Comparison of ENCODE assay signal across 20 mouse cellular contexts in genomic region chr14:20226488-20226887, GRCm38 (mm10). TPM values are rescaled to one million over a fixed set of nuclear protein-coding genes. Genes with fewer than 3 reads are reported as not detected.
DNase-seq lines count a peak whose midpoint lies in the region; ATAC-seq and TF ChIP-seq lines count a peak whose summit lies in the region.
"Had no signal": no experiment of that assay in that cellular context is flagged by ENCODE, and none has a peak within 500 bp of the region (broad histone marks: within the 10 kb centered on the region; RNA-seq: fewer than 3 reads in every experiment).

No protein-coding gene starts in this region.

- no peak for TF ChIP-seq POLR2A in kidney, adult 2 months (IDR thresholded peaks at IDR 0.05; ENCODE audit: low read depth, low read length)

- 44% methylated on average over 7 of the region's 7 CpGs for WGBS in kidney, adult 2 months
- WGBS in liver, embryonic 15.5 days (ENCODE audit: insufficient replicate concordance): 54% methylated on average over 7 of the region's 7 CpGs

- H3K4me3 ChIP-seq in kidney, adult 2 months (ENCODE audit: insufficient read depth, low read depth, low read length): no peak overlapping the region
- no peak overlapping the region for H3K4me3 ChIP-seq in liver, embryonic 15.5 days (replicated peaks)
- H3K4me3 ChIP-seq: embryonic facial prominence, embryonic 15.5 days; neural tube, embryonic 12.5 days had no signal

- peak; percentile 32; the same call in 1 of the 2 replicates for ATAC-seq in liver, embryonic 15.5 days (ENCODE audit: insufficient read depth)
- ATAC-seq: forebrain, embryonic 16.5 days had no signal

- no peak for DNase-seq in kidney, adult 2 months
- no peak for DNase-seq in kidney, postnatal 4 days
- peak; percentile 9 for DNase-seq in retina, embryonic 14.5 days (ENCODE audit: low spot score)
- DNase-seq in retina, postnatal 1 day: no peak
- DNase-seq in frontal cortex, postnatal 36 days (ENCODE audit: low spot score in 2 of 2): no peak
- DNase-seq in kidney, adult 8-10 months: no peak
- DNase-seq: adrenal gland, adult 2 months; cerebellum, adult 18-20 months; gastrocnemius, postnatal 10 days; heart, postnatal 10 days; layer of hippocampus, postnatal 36 days; left cerebral cortex, postnatal 4 days; lung, postnatal 14 days; right cerebral cortex, postnatal 4 days; thymus, adult 18-20 months had no signal

- no peak overlapping the region for H3K9ac ChIP-seq in liver, embryonic 15.5 days
- H3K9ac ChIP-seq: embryonic facial prominence, embryonic 15.5 days; neural tube, embryonic 12.5 days had no signal

- H3K27ac ChIP-seq in kidney, adult 2 months (ENCODE audit: insufficient read depth, low read depth, low read length): peak overlapping the region; percentile 83
- no peak overlapping the region for H3K27ac ChIP-seq in liver, embryonic 15.5 days (replicated peaks)
- H3K27ac ChIP-seq: embryonic facial prominence, embryonic 15.5 days; neural tube, embryonic 12.5 days had no signal

- H3K27me3 ChIP-seq in kidney, adult 2 months (replicated peaks; ENCODE audit: control insufficient read depth, insufficient read depth, low read length): no peaks in the 10 kb centered on the region
- H3K27me3 ChIP-seq in liver, embryonic 15.5 days: no peaks in the 10 kb centered on the region
- H3K27me3 ChIP-seq: embryonic facial prominence, embryonic 15.5 days; neural tube, embryonic 12.5 days had no signal

- H3K9me3 ChIP-seq in liver, embryonic 15.5 days (replicated peaks): no peaks in the 10 kb centered on the region
- H3K9me3 ChIP-seq: embryonic facial prominence, embryonic 15.5 days; neural tube, embryonic 12.5 days had no signal

- no peak overlapping the region for H3K4me2 ChIP-seq in liver, embryonic 15.5 days
- H3K4me2 ChIP-seq: embryonic facial prominence, embryonic 15.5 days had no signal

- no peaks in the 10 kb centered on the region for H3K36me3 ChIP-seq in kidney, adult 2 months (ENCODE audit: control insufficient read depth, insufficient read depth, low read length)
- H3K36me3 ChIP-seq in liver, embryonic 15.5 days (replicated peaks): no peaks in the 10 kb centered on the region
- H3K36me3 ChIP-seq: embryonic facial prominence, embryonic 15.5 days; neural tube, embryonic 12.5 days had no signal

- TF ChIP-seq CTCF in kidney, adult 2 months (conservative IDR thresholded peaks at IDR 0.05; ENCODE audit: insufficient read depth, insufficient read length, low read depth, low read length): no peak

- H3K4me1 ChIP-seq in kidney, adult 2 months (ENCODE audit: control insufficient read depth, insufficient read depth, low read length): peaks cover 58% of the 10 kb centered on the region
- no peaks in the 10 kb centered on the region; the same call in 1 of the 2 replicates for H3K4me1 ChIP-seq in liver, embryonic 15.5 days (replicated peaks)

RNA-seq across cellular contexts. Expression of gene Kcnk16, which starts 42.5 kb away (rescaled TPM):
- not detected in 2 replicates for polyA plus RNA-seq in kidney, adult 2 months (2012; rRNA removed)
- polyA plus RNA-seq in liver, embryonic 15.5 days (2015; fragmentation: Nextera tagmentation; extraction: Ambion mirVana): 11.3 and 14.1 TPM in 2 replicates
- polyA plus RNA-seq: adrenal gland, adult 2 months; C2C12; forebrain, embryonic 16.5 days; neural tube, embryonic 12.5 days had no signal

RNA-seq across cellular contexts. Expression of gene Kcnk5, which starts 44.9 kb away (rescaled TPM):
- polyA plus RNA-seq in kidney, adult 2 months (2012; rRNA removed): 32.0 and 34.2 TPM in 2 replicates
- polyA plus RNA-seq in liver, embryonic 15.5 days (2015; fragmentation: Nextera tagmentation; extraction: Ambion mirVana): 5.0 and 5.1 TPM in 2 replicates

Comparison
In these comparisons a context has a peak if more than half of its experiments do, and no peak if none do; other contexts are left out.
1. RNA of gene Kcnk16, which starts 42.5 kb away (polyA plus RNA-seq): 11.3 to 14.1 TPM in liver, embryonic 15.5 days; not detected in kidney, adult 2 months; every median in the first group is over 10 times any median in the second.